Mouse (Mus musculus) cerebellum, adult 2 months (tissue): ENCODE data around the gene Lrmda.

Experiments
- CTCF ChIP-seq: fragments of 200-500 bp; IDR thresholded peaks from 2 replicates; pipeline ENCODE4 v1.5.1; 2011; ENCODE audit warnings: low read depth, mild to moderate bottlenecking, control low read depth, low read length, moderate library complexity, borderline replicate concordance; ENCODE audit not compliant: insufficient read depth
- POLR2A ChIP-seq: fragments of 200-500 bp; IDR thresholded peaks from 2 replicates; pipeline ENCODE4 v1.6.1; 2011; ENCODE audit warnings: low read length, control low read depth, borderline replicate concordance; ENCODE audit not compliant: insufficient read depth

GRCm38 (mm10) chr14:22587285-22587957, 567.9 kb downstream of the Lrmda start:
- TF ChIP-seq CTCF (no peak), POLR2A (no peak)
